Mouse (Mus musculus): ENCODE results near the gene Tmem200a. TPM values are rescaled to one million over a fixed set of nuclear protein-coding genes. Genes with fewer than 3 reads are reported as not detected.

Tmem200a gene
- polyA plus RNA-seq (2014; fragmentation: Nextera tagmentation; extraction: Ambion mirVana), result 13.5 and 13.9 TPM in 2 replicates

GRCm38 (mm10) chr10:26078521-26079142, at the start of gene Tmem200a:
Gene Tmem200a (minus strand): TSS chr10:26079052.
- Histone ChIP-seq H3K4me2 (ENCODE audit: low read depth, low read length) (peak within 1 kb of the TSS; percentile 90), H3K36me3 (ENCODE audit: control insufficient read depth, insufficient read depth, low read length) (no peaks in the 10 kb centered on the region), H3K9ac (ENCODE audit: low read depth, low read length) (peak within 1 kb of the TSS; percentile 72), H3K9me3 (ENCODE audit: control insufficient read depth, low read length) (no peaks in the 10 kb centered on the region), H3K27me3 (replicated peaks; ENCODE audit: control insufficient read depth, insufficient read depth, low read length) (peaks cover 8% of the 10 kb centered on the region; the same call in 1 of the 2 replicates), H3K4me3 (ENCODE audit: low read depth, low read length) (peak within 1 kb of the TSS; percentile 63), H3K4me1 (ENCODE audit: control insufficient read depth, insufficient read depth, low read length) (no peaks in the 10 kb centered on the region), H3K27ac (replicated peaks; ENCODE audit: low read depth, low read length) (peak within 1 kb of the TSS; percentile 33; the same call in 1 of the 2 replicates)
- peak; percentile 89 for ATAC-seq (ENCODE audit: low read depth)
- under 1% methylated on average over 41 of the region's 46 CpGs for WGBS
- peak; percentile 94 for DNase-seq (ENCODE audit: low spot score)

GRCm38 (mm10) chr10:26119822-26120183, 41.0 kb upstream of the Tmem200a start:
- Histone ChIP-seq H3K27ac (replicated peaks; ENCODE audit: low read depth, low read length) (no peak overlapping the region), H3K9ac (ENCODE audit: low read depth, low read length) (no peak overlapping the region), H3K4me2 (ENCODE audit: low read depth, low read length) (no peak overlapping the region), H3K27me3 (replicated peaks; ENCODE audit: control insufficient read depth, insufficient read depth, low read length) (no peaks in the 10 kb centered on the region), H3K4me1 (ENCODE audit: control insufficient read depth, insufficient read depth, low read length) (no peaks in the 10 kb centered on the region), H3K36me3 (ENCODE audit: control insufficient read depth, insufficient read depth, low read length) (no peaks in the 10 kb centered on the region), H3K9me3 (ENCODE audit: control insufficient read depth, low read length) (no peaks in the 10 kb centered on the region), H3K4me3 (ENCODE audit: low read depth, low read length) (no peak overlapping the region)
- no peak for DNase-seq (ENCODE audit: low spot score)
- ATAC-seq (ENCODE audit: low read depth), result no peak
- 92% methylated on average over 1 of the region's 1 CpGs for WGBS

- Histone ChIP-seq H3K4me2 (ENCODE audit: low read depth, low read length) (no peak overlapping the region), H3K4me1 (ENCODE audit: control insufficient read depth, insufficient read depth, low read length) (no peaks in the 10 kb centered on the region), H3K4me3 (ENCODE audit: low read depth, low read length) (no peak overlapping the region), H3K9ac (ENCODE audit: low read depth, low read length) (no peak overlapping the region), H3K9me3 (ENCODE audit: control insufficient read depth, low read length) (no peaks in the 10 kb centered on the region), H3K36me3 (ENCODE audit: control insufficient read depth, insufficient read depth, low read length) (no peaks in the 10 kb centered on the region), H3K27ac (replicated peaks; ENCODE audit: low read depth, low read length) (no peak overlapping the region), H3K27me3 (replicated peaks; ENCODE audit: control insufficient read depth, insufficient read depth, low read length) (no peaks in the 10 kb centered on the region)
- no peak for ATAC-seq (ENCODE audit: low read depth)
- WGBS, result 82% methylated on average over 6 of the region's 6 CpGs
- no peak for DNase-seq (ENCODE audit: low spot score)
Observed at GRCm38 (mm10) chr10:26119067-26119821, 40.4 kb upstream of the Tmem200a start.

GRCm38 (mm10) chr10:26114409-26114808, 35.6 kb upstream of the Tmem200a start:
- Histone ChIP-seq H3K27ac (replicated peaks; ENCODE audit: low read depth, low read length) (no peak overlapping the region), H3K4me2 (ENCODE audit: low read depth, low read length) (no peak overlapping the region), H3K27me3 (replicated peaks; ENCODE audit: control insufficient read depth, insufficient read depth, low read length) (no peaks in the 10 kb centered on the region), H3K9me3 (ENCODE audit: control insufficient read depth, low read length) (no peaks in the 10 kb centered on the region), H3K4me3 (ENCODE audit: low read depth, low read length) (no peak overlapping the region), H3K36me3 (ENCODE audit: control insufficient read depth, insufficient read depth, low read length) (no peaks in the 10 kb centered on the region), H3K9ac (ENCODE audit: low read depth, low read length) (no peak overlapping the region), H3K4me1 (ENCODE audit: control insufficient read depth, insufficient read depth, low read length) (no peaks in the 10 kb centered on the region)
- WGBS, result 76% methylated on average over 4 of the region's 4 CpGs
- no peak for DNase-seq (ENCODE audit: low spot score)
- no peak for ATAC-seq (ENCODE audit: low read depth)

- Histone ChIP-seq H3K4me2 (ENCODE audit: low read depth, low read length) (no peak overlapping the region), H3K4me1 (ENCODE audit: control insufficient read depth, insufficient read depth, low read length) (no peaks in the 10 kb centered on the region), H3K27ac (replicated peaks; ENCODE audit: low read depth, low read length) (no peak overlapping the region), H3K9ac (ENCODE audit: low read depth, low read length) (no peak overlapping the region), H3K4me3 (ENCODE audit: low read depth, low read length) (no peak overlapping the region), H3K9me3 (ENCODE audit: control insufficient read depth, low read length) (no peaks in the 10 kb centered on the region), H3K36me3 (ENCODE audit: control insufficient read depth, insufficient read depth, low read length) (no peaks in the 10 kb centered on the region), H3K27me3 (replicated peaks; ENCODE audit: control insufficient read depth, insufficient read depth, low read length) (no peaks in the 10 kb centered on the region)
- peak; percentile 17 for DNase-seq (ENCODE audit: low spot score)
- ATAC-seq (ENCODE audit: low read depth), result no peak
- 77% methylated on average over 3 of the region's 3 CpGs for WGBS
Observed at GRCm38 (mm10) chr10:26103330-26103982, 24.6 kb upstream of the Tmem200a start.

GRCm38 (mm10) chr10:26082081-26082480, 3.2 kb upstream of the Tmem200a start:
- DNase-seq (ENCODE audit: low spot score) (peak; percentile 51), ATAC-seq (ENCODE audit: low read depth) (no peak)
- H3K27me3 ChIP-seq (replicated peaks; ENCODE audit: control insufficient read depth, insufficient read depth, low read length), result peaks cover 5% of the 10 kb centered on the region; the same call in 1 of the 2 replicates

GRCm38 (mm10) chr10:26079678-26080077, 826 bp upstream of the Tmem200a start:
- no peak for ATAC-seq (ENCODE audit: low read depth)
- Histone ChIP-seq H3K9me3 (ENCODE audit: control insufficient read depth, low read length) (no peaks in the 10 kb centered on the region), H3K9ac (ENCODE audit: low read depth, low read length) (no peak overlapping the region), H3K27ac (replicated peaks; ENCODE audit: low read depth, low read length) (no peak overlapping the region), H3K27me3 (replicated peaks; ENCODE audit: control insufficient read depth, insufficient read depth, low read length) (peaks cover 8% of the 10 kb centered on the region; the same call in 1 of the 2 replicates), H3K4me1 (ENCODE audit: control insufficient read depth, insufficient read depth, low read length) (no peaks in the 10 kb centered on the region), H3K36me3 (ENCODE audit: control insufficient read depth, insufficient read depth, low read length) (no peaks in the 10 kb centered on the region), H3K4me3 (ENCODE audit: low read depth, low read length) (no peak overlapping the region), H3K4me2 (ENCODE audit: low read depth, low read length) (no peak overlapping the region)
- no peak for DNase-seq (ENCODE audit: low spot score)
- WGBS, result 79% methylated on average over 3 of the region's 3 CpGs

More at GRCm38 (mm10) chr10:26082081-26082480, 3.2 kb upstream of the Tmem200a start:
- Histone ChIP-seq H3K9me3 (ENCODE audit: control insufficient read depth, low read length) (no peaks in the 10 kb centered on the region), H3K4me2 (ENCODE audit: low read depth, low read length) (no peak overlapping the region), H3K9ac (ENCODE audit: low read depth, low read length) (no peak overlapping the region), H3K36me3 (ENCODE audit: control insufficient read depth, insufficient read depth, low read length) (no peaks in the 10 kb centered on the region), H3K27ac (replicated peaks; ENCODE audit: low read depth, low read length) (no peak overlapping the region), H3K4me1 (ENCODE audit: control insufficient read depth, insufficient read depth, low read length) (no peaks in the 10 kb centered on the region), H3K4me3 (ENCODE audit: low read depth, low read length) (no peak overlapping the region)
- WGBS, result 57% methylated on average over 4 of the region's 4 CpGs

GRCm38 (mm10) chr10:26077671-26078481, 976 bp downstream of the Tmem200a start, which contains the start of gene Gm9767:
Gene Gm9767 (plus strand): TSS chr10:26078255.
- peak within 1 kb of the TSS; percentile 63 for H3K4me3 ChIP-seq (ENCODE audit: low read depth, low read length)
- no peaks in the 10 kb centered on the region for H3K36me3 ChIP-seq (ENCODE audit: control insufficient read depth, insufficient read depth, low read length)
- H3K9ac ChIP-seq (ENCODE audit: low read depth, low read length), result peak within 1 kb of the TSS; percentile 72
- peaks cover 8% of the 10 kb centered on the region; the same call in 1 of the 2 replicates for H3K27me3 ChIP-seq (replicated peaks; ENCODE audit: control insufficient read depth, insufficient read depth, low read length)
- DNase-seq (ENCODE audit: low spot score) (peak; percentile 36), ATAC-seq (ENCODE audit: low read depth) (peak; percentile 59)
- peak within 1 kb of the TSS; percentile 90 for H3K4me2 ChIP-seq (ENCODE audit: low read depth, low read length)
- 1% methylated on average over 37 of the region's 52 CpGs for WGBS
- H3K4me1 ChIP-seq (ENCODE audit: control insufficient read depth, insufficient read depth, low read length), result no peaks in the 10 kb centered on the region
- peak within 1 kb of the TSS; percentile 33; the same call in 1 of the 2 replicates for H3K27ac ChIP-seq (replicated peaks; ENCODE audit: low read depth, low read length)
- no peaks in the 10 kb centered on the region for H3K9me3 ChIP-seq (ENCODE audit: control insufficient read depth, low read length)

Data from embryonic facial prominence, embryonic 14.5 days (tissue).